Mouse (Mus musculus) liver, postnatal 0 days (tissue): Measurements from ENCODE around the gene Hoxa13. TPM values are rescaled to one million over a fixed set of nuclear protein-coding genes. Genes with fewer than 3 reads are reported as not detected.

Source experiments
- ATAC-seq: fragments of 200-750 bp; cut with Nextera tagmentation; 2 replicates; pipeline ENCODE4 v1.8.0; 2017; ENCODE audit warnings: mild to moderate bottlenecking, moderate library complexity
- DNase-seq: peaks from one replicate; pipeline ENCODE4 v3.0.0-alpha.2; 2016
- H3K27ac ChIP-seq: fragments of 300-500 bp; sonication (generic); 2 replicates; pipeline ENCODE4 v1.5.1; 2014; ENCODE audit warnings: antibody characterized with exemption, moderate library complexity, mild to moderate bottlenecking, low read depth
- H3K27me3 ChIP-seq: fragments of 300-500 bp; sonication (generic); 2 replicates; pipeline ENCODE4 v1.6.1; 2014; ENCODE audit warnings: low read length, control low read depth, mixed read lengths; ENCODE audit not compliant: insufficient read depth
- H3K36me3 ChIP-seq: fragments of 300-500 bp; sonication (generic); replicated peaks from 2 replicates; pipeline ENCODE4 v1.6.1; 2014; ENCODE audit warnings: mild to moderate bottlenecking, control low read depth, low read length, moderate library complexity, mixed read lengths; ENCODE audit not compliant: insufficient read depth
- H3K4me1 ChIP-seq: fragments of 300-500 bp; sonication (generic); 2 replicates; pipeline ENCODE4 v1.6.1; 2014; ENCODE audit warnings: antibody characterized with exemption, mild to moderate bottlenecking, control low read depth; ENCODE audit not compliant: insufficient read depth
- H3K4me2 ChIP-seq: fragments of 300-500 bp; sonication (generic); 2 replicates; pipeline ENCODE4 v1.6.1; 2014; ENCODE audit warnings: low read depth, mild to moderate bottlenecking, low read length, moderate library complexity, mixed read lengths
- H3K4me3 ChIP-seq: fragments of 300-500 bp; sonication (generic); 2 replicates; pipeline ENCODE4 v1.5.1; 2014; ENCODE audit warnings: low read depth, low read length
- H3K9ac ChIP-seq: fragments of 300-500 bp; sonication (generic); replicated peaks from 2 replicates; pipeline ENCODE4 v1.6.1; 2014; ENCODE audit warnings: mild to moderate bottlenecking, moderate library complexity
- H3K9me3 ChIP-seq: fragments of 300-500 bp; sonication (generic); 2 replicates; pipeline ENCODE4 v1.6.1; 2016; ENCODE audit warnings: mild to moderate bottlenecking, control low read depth, low read length, mixed read lengths
- CTCF ChIP-seq: sonication (generic); IDR thresholded peaks from 2 replicates; pipeline ENCODE4 v1.5.1; 2016; ENCODE audit warnings: antibody characterized with exemption, low read depth
- EP300 ChIP-seq: IDR thresholded peaks from 2 replicates; pipeline ENCODE4 v1.6.1; 2016; ENCODE audit warnings: antibody characterized with exemption, low read depth, mild to moderate bottlenecking
- WGBS: fragments of 180-500 bp; shearing (Covaris S2); extraction: QIAGEN DNeasy Blood & Tissue Kit; methylation state at CpG from one replicate; pipeline ENCODE4 v1.1.7; 2014; ENCODE audit not compliant: insufficient replicate concordance; 5-methylcytosine and 5-hydroxymethylcytosine counted together
- polyA plus RNA-seq: library from polyadenylated mRNA; unstranded; fragments of >200 nt; fragmentation: Nextera tagmentation; extraction: Ambion mirVana; gene quantifications from 2 replicates; pipeline ENCODE4 v1.2.1, GENCODE M21; 2015

Gene Hoxa13
- polyA plus RNA-seq, 1 experiment from 2014 or later = not detected

GRCm38 (mm10) chr6:52214271-52214670 lies 46.4 kb downstream of the Hoxa13 start:
- 33% methylated on average over 5 of the region's 5 CpGs for WGBS
- Histone ChIP-seq H3K36me3 (no peaks in the 10 kb centered on the region), H3K4me3 (no peak overlapping the region), H3K27ac (no peak overlapping the region), H3K4me2 (no peak overlapping the region), H3K9ac (no peak overlapping the region), H3K9me3 (no peaks in the 10 kb centered on the region), H3K27me3 (peaks cover 98% of the 10 kb centered on the region), H3K4me1 (peaks cover 7% of the 10 kb centered on the region)
- no peak for DNase-seq
- ATAC-seq = no peak
- TF ChIP-seq EP300 (no peak), CTCF (no peak)

- Histone ChIP-seq H3K27ac (no peak within 1 kb of the TSS), H3K36me3 (no peaks in the 10 kb centered on the region), H3K4me2 (peak within 1 kb of the TSS; percentile 49), H3K27me3 (peaks cover 98% of the 10 kb centered on the region), H3K9me3 (no peaks in the 10 kb centered on the region), H3K4me1 (peaks cover 8% of the 10 kb centered on the region), H3K4me3 (peak within 1 kb of the TSS; percentile 35), H3K9ac (no peak within 1 kb of the TSS)
- 4% methylated on average over 38 of the region's 38 CpGs for WGBS
- DNase-seq (no peak), ATAC-seq (no peak)
- no peak for TF ChIP-seq EP300
- no peak for TF ChIP-seq CTCF
Measured at GRCm38 (mm10) chr6:52213119-52213986, 47.3 kb downstream of the Hoxa13 start, which contains the start of the genes Hoxa3 and Gm28308. Gene Hoxa3, minus strand, starts transcription at chr6:52213336. Gene Gm28308, minus strand, starts transcription at chr6:52213339.

- DNase-seq = no peak
- ATAC-seq = no peak
- no peak overlapping the region for H3K9ac ChIP-seq
- no peaks in the 10 kb centered on the region for H3K36me3 ChIP-seq
- H3K27me3 ChIP-seq = peaks cover 98% of the 10 kb centered on the region
- H3K4me3 ChIP-seq = peak overlapping the region; percentile 35
- no peak overlapping the region for H3K27ac ChIP-seq
- 2% methylated on average over 22 of the region's 22 CpGs for WGBS
- no peaks in the 10 kb centered on the region for H3K9me3 ChIP-seq
- TF ChIP-seq CTCF (no peak), EP300 (no peak)
- peaks cover 9% of the 10 kb centered on the region for H3K4me1 ChIP-seq
- H3K4me2 ChIP-seq = peak overlapping the region; percentile 49
Measured at GRCm38 (mm10) chr6:52212556-52213118, 48.0 kb downstream of the Hoxa13 start.

GRCm38 (mm10) chr6:52211961-52212360 lies 48.7 kb downstream of the Hoxa13 start:
- WGBS = 2% methylated on average over 13 of the region's 13 CpGs
- no peak for ATAC-seq
- Histone ChIP-seq H3K4me3 (peak overlapping the region; percentile 6; the same call in 1 of the 2 replicates), H3K4me1 (peaks cover 4% of the 10 kb centered on the region; the same call in 1 of the 2 replicates), H3K36me3 (no peaks in the 10 kb centered on the region), H3K27ac (no peak overlapping the region), H3K27me3 (peaks cover 98% of the 10 kb centered on the region), H3K4me2 (peak overlapping the region; percentile 49), H3K9me3 (no peaks in the 10 kb centered on the region), H3K9ac (no peak overlapping the region)
- TF ChIP-seq EP300 (no peak), CTCF (no peak)
- DNase-seq = no peak

GRCm38 (mm10) chr6:52211170-52211935 lies 49.3 kb downstream of the Hoxa13 start:
- Histone ChIP-seq H3K4me1 (peaks cover 2% of the 10 kb centered on the region; the same call in 1 of the 2 replicates), H3K9me3 (no peaks in the 10 kb centered on the region), H3K27me3 (peaks cover 98% of the 10 kb centered on the region), H3K4me2 (peak overlapping the region; percentile 49), H3K9ac (no peak overlapping the region), H3K36me3 (no peaks in the 10 kb centered on the region), H3K4me3 (peak overlapping the region; percentile 6; the same call in 1 of the 2 replicates), H3K27ac (no peak overlapping the region)
- peak; percentile 71 for ATAC-seq
- TF ChIP-seq EP300 = no peak
- peak; percentile 75 for TF ChIP-seq CTCF
- WGBS = 3% methylated on average over 37 of the region's 37 CpGs
- DNase-seq = peak; percentile 72

- ATAC-seq = no peak
- H3K4me1 ChIP-seq = peaks cover 2% of the 10 kb centered on the region; the same call in 1 of the 2 replicates
- DNase-seq = no peak
- no peak for TF ChIP-seq EP300
- no peak for TF ChIP-seq CTCF
- 26% methylated on average over 12 of the region's 12 CpGs for WGBS
- no peaks in the 10 kb centered on the region for H3K9me3 ChIP-seq
- H3K9ac ChIP-seq = no peak overlapping the region
- no peak overlapping the region for H3K4me3 ChIP-seq
- no peak overlapping the region for H3K27ac ChIP-seq
- H3K4me2 ChIP-seq = no peak overlapping the region
- H3K36me3 ChIP-seq = no peaks in the 10 kb centered on the region
- H3K27me3 ChIP-seq = peaks cover 97% of the 10 kb centered on the region
Measured at GRCm38 (mm10) chr6:52209685-52210046, 51.0 kb downstream of the Hoxa13 start.
